Mouse (Mus musculus) heart, embryonic 11.5 days (tissue): ENCODE results near the gene Prkra. TPM values are rescaled to one million over a fixed set of nuclear protein-coding genes. Genes with fewer than 3 reads are reported as not detected.
A peak's percentile ranks its signal among the peaks of the same experiment; 100 is the strongest.
"Not testable (repeated sequence)": the region's sequence is repeated elsewhere in the genome, so short reads cannot be mapped to it uniquely, and the experiment has no call there.

Experiments used
- ATAC-seq: fragments of 200-750 bp; cut with Nextera tagmentation; replicated peaks from 2 replicates; pipeline ENCODE4 v1.8.0; 2017; ENCODE audit warnings: moderate library complexity; ENCODE audit not compliant: insufficient number of reproducible peaks, low FRiP score, low TSS enrichment
- H3K27ac ChIP-seq: fragments of 300-500 bp; sonication (generic); 2 replicates; pipeline ENCODE4 v1.5.1; 2014; ENCODE audit warnings: mild to moderate bottlenecking, low read depth, low read length
- H3K27me3 ChIP-seq: fragments of 300-500 bp; sonication (generic); 2 replicates; pipeline ENCODE4 v1.6.1; 2014; ENCODE audit warnings: mild to moderate bottlenecking, low read length, mixed read lengths; ENCODE audit not compliant: control insufficient read depth, insufficient read depth
- H3K36me3 ChIP-seq: fragments of 300-500 bp; sonication (generic); 2 replicates; pipeline ENCODE4 v1.6.1; 2014; ENCODE audit warnings: mild to moderate bottlenecking, low read length, moderate library complexity, mixed read lengths; ENCODE audit not compliant: control insufficient read depth, insufficient read depth
- H3K4me1 ChIP-seq: fragments of 300-500 bp; sonication (generic); 2 replicates; pipeline ENCODE4 v1.6.1; 2014; ENCODE audit warnings: low read length; ENCODE audit not compliant: control insufficient read depth, insufficient read depth
- H3K4me2 ChIP-seq: fragments of 300-500 bp; sonication (generic); 2 replicates; pipeline ENCODE4 v1.6.1; 2014; ENCODE audit warnings: mild to moderate bottlenecking, moderate library complexity
- H3K4me3 ChIP-seq: fragments of 300-500 bp; sonication (generic); 2 replicates; pipeline ENCODE4 v1.5.1; 2014; ENCODE audit warnings: low read depth, low read length
- H3K9ac ChIP-seq: fragments of 300-500 bp; sonication (generic); 2 replicates; pipeline ENCODE4 v1.6.1; 2014; ENCODE audit warnings: mild to moderate bottlenecking, low read depth, low read length, moderate library complexity
- H3K9me3 ChIP-seq: fragments of 300-500 bp; sonication (generic); replicated peaks from 2 replicates; pipeline ENCODE4 v1.6.1; 2016; ENCODE audit warnings: low read length; ENCODE audit not compliant: control insufficient read depth
- WGBS: fragments of 180-500 bp; shearing (Covaris S2); extraction: QIAGEN DNeasy Blood & Tissue Kit; methylation state at CpG from one replicate; pipeline ENCODE4 v1.1.7; 2014; ENCODE audit not compliant: insufficient replicate concordance; 5-methylcytosine and 5-hydroxymethylcytosine counted together
- polyA plus RNA-seq: library from polyadenylated mRNA; unstranded; fragments of >200 nt; fragmentation: Nextera tagmentation; extraction: Ambion mirVana; gene quantifications from 2 replicates; pipeline ENCODE4 v1.2.1, GENCODE M21; 2014

The Prkra gene
- polyA plus RNA-seq, 1 experiment from 2014 or later = 42.0 TPM

DNA sequence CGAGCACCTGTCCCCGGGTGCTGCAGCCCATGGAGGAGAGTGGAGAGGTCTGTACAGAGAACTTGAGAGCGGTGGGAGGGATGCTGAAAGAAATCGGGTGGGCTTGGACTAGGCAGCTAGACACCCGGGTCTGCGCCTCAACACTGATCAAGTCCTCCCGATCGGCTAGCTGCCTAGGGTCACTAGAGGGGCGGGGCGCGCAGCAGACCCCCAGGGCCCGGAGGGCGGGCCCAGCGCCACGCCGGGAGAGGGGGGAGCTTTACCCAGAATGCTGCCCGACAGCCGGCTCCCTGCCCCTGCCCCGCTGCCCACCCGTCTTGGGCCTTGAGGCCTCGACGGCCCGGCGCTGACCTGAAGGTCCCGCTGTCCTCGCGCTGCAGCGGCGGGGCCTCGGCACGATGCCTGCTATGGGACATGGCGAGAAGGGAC lies 360 bp downstream of the Prkra start:
- WGBS = under 1% methylated on average over 25 of the region's 32 CpGs
- H3K36me3 ChIP-seq = 0 out of 2 replicates have a peak, but pooled peaks cover 2% of the 10 kb centered on the region
- peak overlapping the region; percentile 80 for H3K9ac ChIP-seq
- no peaks in the 10 kb centered on the region for H3K27me3 ChIP-seq
- ATAC-seq = peak; percentile 28
- no peaks in the 10 kb centered on the region for H3K9me3 ChIP-seq
- peak overlapping the region; percentile 85 for H3K27ac ChIP-seq
- H3K4me1 ChIP-seq = peaks cover 12% of the 10 kb centered on the region
- H3K4me3 ChIP-seq = peak overlapping the region; percentile 64
- peak overlapping the region; percentile 78 for H3K4me2 ChIP-seq

DNA sequence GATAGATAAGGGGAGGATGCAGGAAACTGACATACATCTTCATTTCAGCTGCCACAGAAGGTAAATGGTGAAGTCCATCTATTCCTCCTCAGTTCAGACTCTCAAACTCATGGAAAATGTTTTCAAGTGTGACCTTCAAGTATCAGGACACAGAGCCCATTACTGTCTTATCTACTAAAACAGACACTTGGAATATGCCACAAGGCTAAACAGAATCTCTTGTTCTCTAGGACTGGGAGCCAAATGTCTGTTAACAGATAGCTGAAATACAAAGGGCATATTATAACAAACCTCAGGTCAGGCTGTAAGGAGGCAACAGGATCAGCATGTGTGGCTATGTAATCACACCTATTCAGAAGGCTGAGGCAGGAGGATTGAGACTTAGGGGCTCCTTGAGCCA lies 4.0 kb downstream of the Prkra start:
- Histone ChIP-seq H3K9ac (no peak overlapping the region), H3K9me3 (no peaks in the 10 kb centered on the region), H3K4me3 (no peak overlapping the region), H3K27me3 (no peaks in the 10 kb centered on the region), H3K36me3 (peaks cover 6% of the 10 kb centered on the region; the same call in 1 of the 2 replicates), H3K4me1 (peaks cover 12% of the 10 kb centered on the region), H3K27ac (no peak overlapping the region), H3K4me2 (no peak overlapping the region)
- no peak for ATAC-seq

DNA sequence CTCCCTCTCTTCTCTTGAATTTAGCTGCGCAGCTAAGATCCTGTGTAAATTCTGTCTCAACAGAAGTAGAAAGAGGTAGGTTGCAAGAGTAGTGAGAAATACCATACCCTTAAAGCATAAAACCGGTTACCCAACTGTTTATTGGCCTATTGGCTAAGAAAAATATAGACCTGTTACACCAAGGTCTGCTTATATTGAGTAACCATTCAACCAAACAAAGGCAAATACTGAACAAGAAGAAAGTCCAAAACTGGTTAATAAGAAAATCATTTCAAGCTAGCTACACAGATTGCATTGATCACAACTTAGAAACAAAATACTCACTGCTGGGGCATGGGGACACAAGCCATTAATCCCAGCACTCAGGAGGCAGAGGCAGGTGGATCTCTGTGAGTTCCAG lies 8.2 kb downstream of the Prkra start:
- Histone ChIP-seq H3K4me1 (peaks cover 7% of the 10 kb centered on the region), H3K9ac (no peak overlapping the region), H3K4me2 (no peak overlapping the region), H3K36me3 (peaks cover 23% of the 10 kb centered on the region), H3K4me3 (no peak overlapping the region), H3K9me3 (no peaks in the 10 kb centered on the region), H3K27ac (no peak overlapping the region), H3K27me3 (no peaks in the 10 kb centered on the region)
- WGBS = 91% methylated on average over 2 of the region's 2 CpGs
- no peak for ATAC-seq

DNA sequence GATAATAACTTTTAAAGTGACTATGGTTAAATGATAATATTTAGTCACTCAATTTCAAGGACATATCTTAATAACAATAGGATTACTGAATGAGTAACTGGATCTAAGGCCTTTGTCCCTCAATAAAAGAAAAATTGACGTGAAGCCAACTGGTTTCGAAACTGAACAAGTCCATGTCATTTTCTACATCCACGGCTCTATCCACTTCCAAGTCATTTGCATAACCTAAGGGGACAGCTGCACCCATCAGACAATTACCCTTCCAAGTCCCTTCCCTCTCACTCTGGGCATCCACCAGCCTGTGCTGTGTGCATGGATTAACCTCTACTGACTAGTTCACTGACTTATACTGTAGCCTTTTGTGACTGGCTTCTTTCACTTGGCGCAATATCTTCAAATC lies 16.2 kb downstream of the Prkra start:
- no peak overlapping the region for H3K4me3 ChIP-seq
- 0 out of 2 replicates have a peak, but pooled peaks cover 2% of the 10 kb centered on the region for H3K9me3 ChIP-seq
- no peak overlapping the region for H3K9ac ChIP-seq
- H3K4me1 ChIP-seq = no peaks in the 10 kb centered on the region
- H3K27me3 ChIP-seq = no peaks in the 10 kb centered on the region
- no peak for ATAC-seq
- H3K27ac ChIP-seq = no peak overlapping the region
- WGBS = 84% methylated on average over 4 of the region's 4 CpGs
- no peak overlapping the region for H3K4me2 ChIP-seq
- peaks cover 27% of the 10 kb centered on the region for H3K36me3 ChIP-seq

DNA sequence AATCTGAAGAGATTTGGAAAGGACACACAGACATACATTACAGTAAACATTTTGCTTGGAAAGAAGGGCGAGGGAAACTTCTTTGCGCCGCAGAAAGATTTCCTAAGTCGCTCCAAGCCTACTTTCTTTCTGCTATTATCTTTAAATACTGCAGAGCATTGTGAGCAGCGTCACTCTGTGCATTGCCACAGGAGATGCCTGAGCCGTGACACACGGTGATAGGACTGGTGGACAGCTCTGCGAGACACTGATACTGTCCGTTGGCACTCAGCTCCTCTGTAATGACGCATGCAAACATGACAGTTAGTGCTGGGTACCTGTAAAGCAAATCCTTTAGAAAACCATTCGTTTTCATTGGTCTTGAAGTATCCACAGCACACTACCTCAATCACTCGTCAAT lies 17.5 kb downstream of the Prkra start:
- H3K27ac ChIP-seq = no peak overlapping the region

DNA sequence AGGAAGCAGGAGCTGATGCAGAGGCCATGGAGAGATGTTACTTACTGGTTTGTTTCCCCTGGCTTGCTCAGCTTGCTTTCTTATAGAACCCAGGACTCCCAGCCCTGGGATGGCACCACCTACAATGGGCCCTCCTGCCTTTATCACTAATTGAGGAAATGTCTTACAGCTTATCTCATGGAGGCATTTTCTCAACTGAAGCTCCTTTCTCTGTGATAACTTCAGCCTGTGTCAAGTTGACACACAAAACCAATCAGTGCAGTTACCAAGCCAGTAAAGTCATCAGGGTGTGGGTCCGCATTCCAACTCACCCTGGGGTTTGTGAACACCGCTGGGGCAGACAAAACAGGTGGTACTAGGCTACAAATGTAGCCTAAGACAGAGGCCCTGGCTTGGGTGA lies 25.5 kb downstream of the Prkra start:
- not testable (repeated sequence) for ATAC-seq
- 85% methylated on average over 2 of the region's 2 CpGs for WGBS

More for the DNA sequence above, 17.5 kb downstream of the Prkra start:
- Histone ChIP-seq H3K4me1 (no peaks in the 10 kb centered on the region), H3K4me2 (no peak overlapping the region), H3K27me3 (no peaks in the 10 kb centered on the region), H3K36me3 (peaks cover 24% of the 10 kb centered on the region), H3K4me3 (no peak overlapping the region), H3K9me3 (peaks cover 2% of the 10 kb centered on the region; the same call in 1 of the 2 replicates), H3K9ac (no peak overlapping the region)
- WGBS = 82% methylated on average over 12 of the region's 12 CpGs
- no peak for ATAC-seq

DNA sequence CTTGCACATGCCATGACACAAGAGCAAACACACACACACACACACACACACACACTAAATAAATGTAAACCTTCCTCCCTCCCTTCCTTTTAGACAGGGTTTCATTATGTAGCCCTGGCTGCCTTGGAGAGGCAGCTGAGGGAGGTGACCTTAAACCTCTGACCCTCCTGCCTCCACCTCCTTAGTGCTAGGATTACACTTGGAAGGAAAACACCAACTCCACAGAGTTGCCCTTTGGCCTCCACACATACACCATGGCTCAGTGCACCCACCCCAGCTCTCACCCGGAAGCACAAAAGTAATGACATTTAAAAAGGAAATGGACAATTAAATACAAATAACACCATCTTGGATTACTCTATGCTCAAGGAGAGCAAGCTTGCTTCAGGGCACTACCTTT lies 26.1 kb downstream of the Prkra start:
- no peak overlapping the region for H3K9ac ChIP-seq
- H3K27ac ChIP-seq = no peak overlapping the region
- H3K4me3 ChIP-seq = no peak overlapping the region
- H3K9me3 ChIP-seq = peaks cover 6% of the 10 kb centered on the region; the same call in 1 of the 2 replicates
- H3K27me3 ChIP-seq = no peaks in the 10 kb centered on the region
- 71% methylated on average over 1 of the region's 1 CpGs for WGBS
- H3K4me1 ChIP-seq = no peaks in the 10 kb centered on the region
- no peak for ATAC-seq
- peaks cover 13% of the 10 kb centered on the region for H3K36me3 ChIP-seq
- H3K4me2 ChIP-seq = no peak overlapping the region

More for the DNA sequence above, 25.5 kb downstream of the Prkra start:
- H3K4me3 ChIP-seq, H3K4me2 ChIP-seq, H3K27me3 ChIP-seq, H3K4me1 ChIP-seq, H3K9me3 ChIP-seq, H3K9ac ChIP-seq, H3K27ac ChIP-seq: not testable (repeated sequence)
- peaks cover 15% of the 10 kb centered on the region for H3K36me3 ChIP-seq

DNA sequence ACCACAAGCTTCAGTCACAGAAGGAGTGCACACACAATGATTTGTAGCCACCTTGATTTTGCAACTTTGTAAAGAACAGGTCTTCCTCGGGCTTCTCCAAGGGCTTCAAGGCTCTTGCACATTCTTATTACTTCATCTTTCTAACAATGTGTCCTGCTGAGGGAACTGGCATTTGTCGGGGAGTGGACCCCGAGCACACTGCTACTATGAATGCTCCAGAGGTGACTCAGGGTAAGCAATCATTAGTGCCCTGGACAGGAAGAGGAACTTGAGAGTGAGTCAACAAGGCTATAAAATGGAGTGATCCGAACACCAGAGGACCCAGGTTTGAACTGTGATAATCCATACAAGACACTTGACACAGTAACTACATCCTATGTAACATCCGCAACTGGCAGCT lies 27.6 kb downstream of the Prkra start:
- Histone ChIP-seq H3K36me3 (peaks cover 5% of the 10 kb centered on the region), H3K9ac (no peak overlapping the region), H3K4me1 (no peaks in the 10 kb centered on the region), H3K4me3 (no peak overlapping the region), H3K4me2 (no peak overlapping the region), H3K9me3 (peaks cover 4% of the 10 kb centered on the region; the same call in 1 of the 2 replicates), H3K27ac (no peak overlapping the region), H3K27me3 (no peaks in the 10 kb centered on the region)
- no peak for ATAC-seq
- 88% methylated on average over 5 of the region's 5 CpGs for WGBS

DNA sequence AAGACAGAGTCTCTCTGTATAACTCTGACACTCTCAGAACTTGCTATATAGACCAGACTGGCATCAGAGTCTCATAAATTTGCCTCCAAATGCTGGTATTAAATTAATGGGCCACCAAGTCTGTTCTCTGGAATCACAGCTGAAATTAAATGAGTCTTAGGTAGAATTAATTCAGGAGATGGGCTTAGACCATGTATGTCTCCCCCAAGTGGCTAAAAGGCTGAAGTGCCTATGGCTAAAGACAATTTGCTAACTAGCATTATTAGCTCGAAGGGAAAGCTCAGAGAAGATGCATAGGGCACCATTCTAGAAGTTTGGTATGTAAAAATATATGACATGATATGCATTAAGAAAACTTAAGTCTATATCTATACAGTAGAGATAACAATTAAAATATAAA lies 29.7 kb downstream of the Prkra start:
- no peaks in the 10 kb centered on the region for H3K27me3 ChIP-seq
- H3K9ac ChIP-seq = no peak overlapping the region
- H3K4me3 ChIP-seq = no peak overlapping the region
- no peak overlapping the region for H3K27ac ChIP-seq
- no peaks in the 10 kb centered on the region for H3K36me3 ChIP-seq
- no peaks in the 10 kb centered on the region for H3K4me1 ChIP-seq
- H3K4me2 ChIP-seq = no peak overlapping the region
- WGBS = 69% methylated on average over 1 of the region's 1 CpGs
- ATAC-seq = no peak
- H3K9me3 ChIP-seq = no peaks in the 10 kb centered on the region
